Mouse (Mus musculus) right cerebral cortex, postnatal 10 days (tissue): ENCODE data around the gene Olfr1350.
"Not testable (repeated sequence)": the region's sequence is repeated elsewhere in the genome, so short reads cannot be mapped to it uniquely, and the experiment has no call there.

Source experiments
- DNase-seq, 2 experiments: peaks; one replicate each; pipeline ENCODE4 v3.0.0; 2021; ENCODE audit warnings: low spot score in 2 of 2

Gene Olfr1350

DNA sequence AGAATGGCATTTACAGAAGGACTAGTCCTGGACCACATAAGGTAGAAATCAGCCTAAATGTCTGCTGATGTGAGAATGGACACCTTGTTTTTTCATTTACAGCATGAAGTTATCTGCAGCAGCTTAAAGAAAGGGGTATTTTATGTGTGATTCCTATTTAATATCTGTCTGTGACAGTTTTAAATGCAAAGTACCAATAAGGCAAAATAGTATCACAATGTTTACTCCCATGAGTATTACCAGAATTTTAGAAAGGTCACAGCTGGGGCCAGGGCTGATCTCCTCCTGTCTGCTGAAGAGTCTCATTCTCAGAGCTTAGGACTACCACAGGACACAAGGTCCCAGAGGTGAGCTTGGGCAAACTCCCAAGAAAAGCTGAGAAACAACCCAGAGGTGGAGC lies at the start of gene Olfr1350:
Gene Olfr1350 (plus strand): TSS at position 301 of the 400 bp plus-strand sequence.
- no peak for DNase-seq

DNA sequence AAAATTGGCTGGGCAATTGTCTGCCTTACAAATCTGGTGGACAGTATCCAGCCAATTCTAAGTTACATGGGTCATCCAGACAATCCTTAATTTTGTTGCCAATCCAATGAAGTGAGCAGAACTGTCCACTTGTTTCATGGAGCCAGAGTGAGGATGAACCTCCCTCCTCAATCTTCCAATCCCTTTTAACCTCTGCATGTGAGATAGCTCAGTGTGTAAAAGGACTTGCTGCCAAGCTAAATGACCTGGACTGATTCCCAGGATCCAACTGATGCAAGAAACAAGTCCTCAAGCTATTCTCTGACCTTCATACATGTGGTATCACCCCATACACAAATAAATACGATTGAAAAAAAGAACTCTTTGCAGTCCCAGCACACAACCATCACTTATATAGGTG lies 43.0 kb upstream of the Olfr1350 start:
- no peak for DNase-seq

DNA sequence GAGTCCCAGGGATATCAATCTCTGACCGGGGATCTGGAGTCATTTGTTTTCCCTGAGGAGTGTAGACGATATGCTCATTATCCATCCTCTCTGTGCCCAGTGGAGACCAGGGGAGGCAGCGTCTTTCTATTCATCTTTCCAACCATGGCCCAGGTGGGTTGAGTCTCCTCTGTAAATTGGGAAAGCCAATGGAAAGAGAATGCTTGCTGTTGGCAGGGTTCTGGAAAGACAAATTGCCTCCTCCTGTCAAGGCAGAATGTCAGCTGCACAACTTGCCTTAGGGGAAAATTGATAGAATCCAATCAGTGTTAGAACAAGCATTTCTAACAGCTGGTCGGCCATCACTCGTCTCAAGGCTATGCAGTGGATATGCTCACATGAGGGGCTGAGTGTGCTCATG lies 41.8 kb upstream of the Olfr1350 start, which contains the start of gene Olfr1349:
Gene Olfr1349 (minus strand): TSS at position 101 of the 400 bp plus-strand sequence.
- no peak for DNase-seq

DNA sequence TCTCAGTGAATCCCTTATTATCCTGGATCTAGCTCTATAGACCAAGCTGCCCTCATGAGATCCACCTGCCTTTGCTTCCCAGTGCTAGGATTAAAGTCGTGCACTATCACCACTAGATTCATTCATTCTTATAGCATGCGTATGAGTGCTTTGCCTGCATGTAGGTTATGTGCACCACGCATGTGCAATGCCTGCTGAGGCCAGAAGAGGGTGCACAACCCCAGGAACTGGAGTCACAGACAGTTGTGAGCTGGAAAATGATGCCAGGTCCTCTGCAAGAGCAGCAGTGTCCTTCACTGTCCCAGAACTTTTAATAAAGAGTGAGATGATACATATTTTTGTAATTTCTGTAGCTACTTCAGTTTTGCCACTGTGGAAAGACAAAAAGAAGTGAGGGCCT lies 39.6 kb upstream of the Olfr1350 start:
- peak in 1 of 2 experiments; percentile 19 for DNase-seq

DNA sequence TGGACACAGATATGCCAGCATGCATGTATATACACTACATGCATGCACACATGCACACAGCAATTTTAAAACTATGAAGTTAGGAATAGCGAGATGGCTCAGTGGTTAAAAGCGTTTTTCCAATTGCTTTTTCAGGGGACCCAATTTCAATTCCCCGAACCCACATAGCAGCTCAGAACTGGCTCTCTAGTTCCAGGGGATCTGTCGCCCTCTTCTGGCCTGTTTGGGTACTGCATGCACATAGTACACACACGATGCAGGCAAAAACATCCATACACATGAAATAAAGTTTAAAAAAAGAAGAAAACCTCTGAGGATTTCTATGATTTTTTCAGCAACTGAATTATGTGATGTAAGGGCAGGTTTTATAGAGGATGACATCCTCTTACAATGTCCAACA lies 38.5 kb upstream of the Olfr1350 start:
- DNase-seq: peak in 1 of 2 experiments; percentile 17

DNA sequence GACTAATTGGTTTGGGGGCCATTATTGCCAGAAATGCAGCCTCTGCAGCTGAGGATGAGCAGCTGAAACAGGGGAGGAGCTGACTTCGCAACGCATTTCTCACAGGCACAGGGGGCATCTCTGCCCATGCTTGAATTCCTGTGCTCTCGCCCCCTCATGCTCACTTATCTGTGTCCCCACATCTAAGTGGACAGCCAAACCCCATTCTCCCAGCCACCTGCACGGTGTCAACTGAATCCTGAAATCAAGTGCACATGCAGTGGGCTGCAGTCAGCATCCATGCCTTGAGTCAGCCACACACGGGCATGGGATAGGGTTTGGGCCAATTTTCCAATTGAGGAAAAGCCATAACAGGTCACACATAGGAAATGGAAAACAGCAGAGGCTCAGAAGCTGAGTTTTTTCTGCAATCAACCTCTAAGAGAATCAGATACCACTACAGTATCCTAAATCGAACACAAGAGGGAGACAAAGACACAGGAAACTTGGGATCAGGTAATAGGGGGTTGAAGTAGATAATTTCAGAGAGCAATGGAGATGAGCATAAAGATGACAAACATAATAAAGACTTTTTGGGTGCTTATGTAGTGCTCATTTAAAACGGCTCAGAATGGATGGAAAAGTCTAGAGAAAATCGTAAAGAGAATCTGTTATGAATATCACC lies 21.6 kb downstream of the Olfr1350 start:
- no peak for DNase-seq

DNA sequence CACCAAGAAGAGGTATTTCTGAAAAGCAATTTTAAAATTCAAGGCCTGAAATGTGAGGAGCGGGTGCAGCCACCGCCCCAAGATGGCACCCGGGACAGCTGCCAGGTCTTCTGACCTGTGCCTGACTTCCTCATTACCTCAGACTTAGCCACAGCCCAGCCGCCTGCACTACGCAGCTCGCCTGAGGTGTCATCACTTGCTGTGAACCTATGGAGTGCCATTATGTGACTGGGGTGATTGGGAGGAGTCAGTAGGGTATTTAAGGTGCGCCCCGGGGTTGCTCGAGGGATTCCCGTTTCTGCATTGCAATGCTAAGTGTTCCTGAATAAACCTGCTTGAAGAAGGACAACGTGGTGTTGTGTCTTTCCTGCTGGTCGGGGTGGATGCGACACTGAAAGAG lies 24.1 kb downstream of the Olfr1350 start:
- DNase-seq: not testable (repeated sequence)

DNA sequence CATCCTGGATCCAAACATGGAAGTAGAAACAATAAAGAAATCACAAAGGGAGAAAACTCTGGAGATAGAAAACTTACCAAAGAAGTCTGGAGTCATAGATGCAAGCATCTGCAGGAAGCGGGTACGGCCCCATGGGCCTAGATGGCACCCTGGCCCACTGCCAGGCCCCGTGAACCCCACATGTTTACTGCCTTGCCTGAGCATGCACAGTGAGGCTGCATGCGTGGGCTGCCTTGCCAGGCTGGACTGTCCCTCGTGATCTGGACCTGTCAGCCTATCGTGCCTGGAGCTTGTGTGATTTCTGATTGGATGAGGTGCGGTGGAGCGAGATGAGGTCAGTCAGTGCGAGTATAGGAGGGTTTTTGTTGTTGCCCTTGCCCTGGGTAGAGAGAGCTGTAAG lies 38.7 kb downstream of the Olfr1350 start:
- no peak for DNase-seq
